Mouse (Mus musculus) cerebellum, adult 2 months (tissue): ENCODE results near the gene Tmem161a.
A peak's percentile ranks its signal among the peaks of the same experiment; 100 is the strongest.

Experiments
- CTCF ChIP-seq: fragments of 200-500 bp; IDR thresholded peaks from 2 replicates; pipeline ENCODE4 v1.5.1; 2011; ENCODE audit warnings: low read depth, mild to moderate bottlenecking, control low read depth, low read length, moderate library complexity, borderline replicate concordance; ENCODE audit not compliant: insufficient read depth
- POLR2A ChIP-seq: fragments of 200-500 bp; IDR thresholded peaks from 2 replicates; pipeline ENCODE4 v1.6.1; 2011; ENCODE audit warnings: low read length, control low read depth, borderline replicate concordance; ENCODE audit not compliant: insufficient read depth

- TF ChIP-seq POLR2A (peak; percentile 82; the same call in 1 of the 2 replicates), CTCF (no peak)
Measured at GRCm38 (mm10) chr8:70139026-70139857, 32.9 kb upstream of the Tmem161a start, which contains the start of the genes Rfxank, Borcs8 and Mef2b.
